In genomic region chr7:27446521-27447418, GRCm38 (mm10) we compare ENCODE assay signal across 8 mouse cellular contexts. TPM values are rescaled to one million over a fixed set of nuclear protein-coding genes. Genes with fewer than 3 reads are reported as not detected.
DNase-seq lines count a peak whose midpoint lies in the region; ATAC-seq lines count a peak whose summit lies in the region.

No protein-coding gene starts in this region.

- H3K4me2 ChIP-seq in embryonic facial prominence, embryonic 15.5 days (replicated peaks): peak overlapping the region; percentile 94
- H3K4me2 ChIP-seq in midbrain, embryonic 11.5 days: peak overlapping the region; percentile 95
- peak overlapping the region; percentile 98 for H3K4me2 ChIP-seq in stomach, embryonic 15.5 days

- H3K4me1 ChIP-seq in embryonic facial prominence, embryonic 15.5 days: peaks cover 28% of the 10 kb centered on the region
- peaks cover 27% of the 10 kb centered on the region for H3K4me1 ChIP-seq in hindbrain, embryonic 10.5 days (replicated peaks)
- peaks cover 11% of the 10 kb centered on the region for H3K4me1 ChIP-seq in midbrain, embryonic 11.5 days (ENCODE audit: control insufficient read depth, insufficient read depth, low read length)
- H3K4me1 ChIP-seq in stomach, embryonic 15.5 days: peaks cover 18% of the 10 kb centered on the region

- H3K36me3 ChIP-seq in embryonic facial prominence, embryonic 15.5 days: no peaks in the 10 kb centered on the region
- H3K36me3 ChIP-seq in hindbrain, embryonic 10.5 days: no peaks in the 10 kb centered on the region
- no peaks in the 10 kb centered on the region for H3K36me3 ChIP-seq in midbrain, embryonic 11.5 days (ENCODE audit: control insufficient read depth, insufficient read depth, low read length)
- H3K36me3 ChIP-seq in stomach, embryonic 15.5 days: no peaks in the 10 kb centered on the region

- H3K9ac ChIP-seq in embryonic facial prominence, embryonic 15.5 days: peak overlapping the region; percentile 56
- peak overlapping the region; percentile 68 for H3K9ac ChIP-seq in midbrain, embryonic 11.5 days (ENCODE audit: low read length)
- peak overlapping the region; percentile 22; the same call in 1 of the 2 replicates for H3K9ac ChIP-seq in stomach, embryonic 15.5 days

- H3K9me3 ChIP-seq in embryonic facial prominence, embryonic 15.5 days (replicated peaks): no peaks in the 10 kb centered on the region
- H3K9me3 ChIP-seq in hindbrain, embryonic 10.5 days: no peaks in the 10 kb centered on the region
- H3K9me3 ChIP-seq in midbrain, embryonic 11.5 days (ENCODE audit: control insufficient read depth, low read length): no peaks in the 10 kb centered on the region
- no peaks in the 10 kb centered on the region for H3K9me3 ChIP-seq in stomach, embryonic 15.5 days

- H3K27ac ChIP-seq in embryonic facial prominence, embryonic 15.5 days (replicated peaks): no peak overlapping the region
- peak overlapping the region; percentile 77 for H3K27ac ChIP-seq in hindbrain, embryonic 10.5 days
- H3K27ac ChIP-seq in midbrain, embryonic 11.5 days (ENCODE audit: low read depth, low read length): no peak overlapping the region
- no peak overlapping the region for H3K27ac ChIP-seq in stomach, embryonic 15.5 days

- ATAC-seq in embryonic facial prominence, embryonic 15.5 days (ENCODE audit: insufficient number of reproducible peaks, low FRiP score, low TSS enrichment, low read depth): no peak
- peak; percentile 22 for ATAC-seq in midbrain, embryonic 11.5 days (ENCODE audit: low FRiP score)
- ATAC-seq in stomach, embryonic 15.5 days (ENCODE audit: insufficient read depth, low FRiP score, low read depth): peak; percentile 0; the same call in 1 of the 2 replicates

- WGBS in embryonic facial prominence, embryonic 15.5 days: 8% methylated on average over 50 of the region's 53 CpGs
- WGBS in hindbrain, embryonic 10.5 days: 7% methylated on average over 52 of the region's 53 CpGs
- 9% methylated on average over 41 of the region's 53 CpGs for WGBS in midbrain, embryonic 11.5 days
- WGBS in stomach, embryonic 15.5 days: 9% methylated on average over 42 of the region's 53 CpGs

- peak overlapping the region; percentile 61 for H3K4me3 ChIP-seq in embryonic facial prominence, embryonic 15.5 days (replicated peaks)
- H3K4me3 ChIP-seq in hindbrain, embryonic 10.5 days: peak overlapping the region; percentile 65
- H3K4me3 ChIP-seq in midbrain, embryonic 11.5 days (ENCODE audit: low read depth, low read length): peak overlapping the region; percentile 54
- H3K4me3 ChIP-seq in stomach, embryonic 15.5 days (replicated peaks): peak overlapping the region; percentile 60

- DNase-seq in heart, adult 11 months: peak; percentile 95
- DNase-seq in heart, adult 8-10 months (ENCODE audit: low spot score): no peak
- DNase-seq in adrenal gland, postnatal 14 days: peak; percentile 54
- peak; percentile 27 for DNase-seq in hindbrain, embryonic 10.5 days (ENCODE audit: low spot score)
- DNase-seq in left cerebral cortex, adult 18-20 months (ENCODE audit: low spot score in 2 of 2): peak; percentile 65 to 79
- peak; percentile 88 for DNase-seq in midbrain, embryonic 11.5 days (ENCODE audit: low spot score, missing footprints)

- H3K27me3 ChIP-seq in embryonic facial prominence, embryonic 15.5 days: peaks cover 24% of the 10 kb centered on the region
- peaks cover 46% of the 10 kb centered on the region for H3K27me3 ChIP-seq in hindbrain, embryonic 10.5 days (ENCODE audit: insufficient read depth, poor library complexity, severe bottlenecking)
- peaks cover 23% of the 10 kb centered on the region for H3K27me3 ChIP-seq in midbrain, embryonic 11.5 days (ENCODE audit: control insufficient read depth, insufficient read depth, low read length)
- peaks cover 22% of the 10 kb centered on the region for H3K27me3 ChIP-seq in stomach, embryonic 15.5 days (replicated peaks)

RNA-seq across cellular contexts. Expression of gene Sptbn4, which starts 0.7 kb away (rescaled TPM):
- under 1 TPM; 0.22 to 0.49 (median 0.30) TPM for total RNA-seq in heart, adult 8-10 months (2022)
- total RNA-seq in adrenal gland, postnatal 14 days (2021): 0.74 and 1.5 TPM in 2 replicates
- polyA plus RNA-seq in embryonic facial prominence, embryonic 15.5 days (2015; fragmentation: Nextera tagmentation; extraction: Ambion mirVana): 0.43 and 0.85 TPM in 2 replicates
- polyA plus RNA-seq in hindbrain, embryonic 10.5 days (2016; fragmentation: Nextera tagmentation; extraction: Ambion mirVana): 0.33 and 0.34 TPM in 2 replicates
- total RNA-seq in left cerebral cortex, adult 18-20 months (2021): 100 to 1,000 TPM; 139 to 142 TPM
- polyA plus RNA-seq in midbrain, embryonic 11.5 days (2014; fragmentation: Nextera tagmentation; extraction: Ambion mirVana): 0.08 and 0.31 TPM in 2 replicates
- 0.45 and 0.58 TPM in 2 replicates for polyA plus RNA-seq in stomach, embryonic 15.5 days (2015; fragmentation: Nextera tagmentation; extraction: Ambion mirVana)

RNA-seq across cellular contexts. Expression of gene Blvrb, which starts 1.0 kb away (rescaled TPM):
- total RNA-seq in heart, adult 8-10 months (2022): 10 to 100 TPM; 27.7 to 29.2 (median 29.0) TPM
- total RNA-seq in adrenal gland, postnatal 14 days (2021): 72.6 and 76.9 TPM in 2 replicates
- polyA plus RNA-seq in embryonic facial prominence, embryonic 15.5 days (2015; fragmentation: Nextera tagmentation; extraction: Ambion mirVana): 73.0 and 73.5 TPM in 2 replicates
- 40.6 and 41.8 TPM in 2 replicates for polyA plus RNA-seq in hindbrain, embryonic 10.5 days (2016; fragmentation: Nextera tagmentation; extraction: Ambion mirVana)
- total RNA-seq in left cerebral cortex, adult 18-20 months (2021): 10 to 100 TPM; 20.8 to 21.3 TPM
- 33.1 and 39.5 TPM in 2 replicates for polyA plus RNA-seq in midbrain, embryonic 11.5 days (2014; fragmentation: Nextera tagmentation; extraction: Ambion mirVana)
- polyA plus RNA-seq in stomach, embryonic 15.5 days (2015; fragmentation: Nextera tagmentation; extraction: Ambion mirVana): 86.6 and 133 TPM in 2 replicates

RNA-seq across cellular contexts. Expression of gene Sertad3, which starts 26.8 kb away (rescaled TPM):
- total RNA-seq in heart, adult 8-10 months (2022): 1 to 10 TPM; 4.8 to 5.7 (median 5.6) TPM
- 12.9 and 15.7 TPM in 2 replicates for total RNA-seq in adrenal gland, postnatal 14 days (2021)
- 36.4 and 39.2 TPM in 2 replicates for polyA plus RNA-seq in embryonic facial prominence, embryonic 15.5 days (2015; fragmentation: Nextera tagmentation; extraction: Ambion mirVana)
- 23.0 and 24.2 TPM in 2 replicates for polyA plus RNA-seq in hindbrain, embryonic 10.5 days (2016; fragmentation: Nextera tagmentation; extraction: Ambion mirVana)
- 1 to 10 TPM; 3.5 to 3.9 TPM for total RNA-seq in left cerebral cortex, adult 18-20 months (2021)
- polyA plus RNA-seq in midbrain, embryonic 11.5 days (2014; fragmentation: Nextera tagmentation; extraction: Ambion mirVana): 20.3 and 22.0 TPM in 2 replicates
- 29.3 and 35.1 TPM in 2 replicates for polyA plus RNA-seq in stomach, embryonic 15.5 days (2015; fragmentation: Nextera tagmentation; extraction: Ambion mirVana)

RNA-seq across cellular contexts. Expression of gene Sertad1, which starts 39.9 kb away (rescaled TPM):
- 10 to 100 TPM in 3 of 4 experiments, 1 to 10 TPM in 1; 8.4 to 11.5 (median 10.2) TPM for total RNA-seq in heart, adult 8-10 months (2022)
- total RNA-seq in adrenal gland, postnatal 14 days (2021): 24.5 and 26.3 TPM in 2 replicates
- 41.7 and 51.6 TPM in 2 replicates for polyA plus RNA-seq in embryonic facial prominence, embryonic 15.5 days (2015; fragmentation: Nextera tagmentation; extraction: Ambion mirVana)
- 21.5 and 23.6 TPM in 2 replicates for polyA plus RNA-seq in hindbrain, embryonic 10.5 days (2016; fragmentation: Nextera tagmentation; extraction: Ambion mirVana)
- total RNA-seq in left cerebral cortex, adult 18-20 months (2021): 10 to 100 TPM; 15.3 to 26.9 TPM
- 13.4 and 15.5 TPM in 2 replicates for polyA plus RNA-seq in midbrain, embryonic 11.5 days (2014; fragmentation: Nextera tagmentation; extraction: Ambion mirVana)
- 35.3 and 36.7 TPM in 2 replicates for polyA plus RNA-seq in stomach, embryonic 15.5 days (2015; fragmentation: Nextera tagmentation; extraction: Ambion mirVana)

RNA-seq across cellular contexts. Expression of gene Prx, which starts 52.4 kb away (rescaled TPM):
- 1 to 10 TPM in 1 of 4 experiments, under 1 TPM in 3; 0.75 to 1.0 (median 0.80) TPM for total RNA-seq in heart, adult 8-10 months (2022)
- 2.7 and 3.5 TPM in 2 replicates for total RNA-seq in adrenal gland, postnatal 14 days (2021)
- polyA plus RNA-seq in embryonic facial prominence, embryonic 15.5 days (2015; fragmentation: Nextera tagmentation; extraction: Ambion mirVana): 5.1 and 6.7 TPM in 2 replicates
- polyA plus RNA-seq in hindbrain, embryonic 10.5 days (2016; fragmentation: Nextera tagmentation; extraction: Ambion mirVana): 2.5 and 3.4 TPM in 2 replicates
- under 1 TPM; 0.23 to 0.33 TPM for total RNA-seq in left cerebral cortex, adult 18-20 months (2021)
- 0.77 and 0.85 TPM in 2 replicates for polyA plus RNA-seq in midbrain, embryonic 11.5 days (2014; fragmentation: Nextera tagmentation; extraction: Ambion mirVana)
- polyA plus RNA-seq in stomach, embryonic 15.5 days (2015; fragmentation: Nextera tagmentation; extraction: Ambion mirVana): 3.1 and 3.5 TPM in 2 replicates
